Mouse (Mus musculus) C2C12 (cell line): ENCODE results near the gene Bhlha9.

Experiments used
- CEBPB ChIP-seq: IDR thresholded peaks from one replicate; pipeline ENCODE4 v1.6.1; 2011; ENCODE audit warnings: low read depth, mild to moderate bottlenecking, control low read depth, moderate library complexity
- CTCF ChIP-seq: IDR thresholded peaks from one replicate; pipeline ENCODE4 v1.5.1; 2011; ENCODE audit not compliant: control insufficient read depth, insufficient read depth, insufficient read length
- MAX ChIP-seq: IDR thresholded peaks from one replicate; pipeline ENCODE4 v1.6.1; 2011; ENCODE audit warnings: mild to moderate bottlenecking, control low read depth
- MYOD1 ChIP-seq: IDR thresholded peaks from one replicate; pipeline ENCODE4 v1.6.1; 2011; ENCODE audit warnings: low read depth; ENCODE audit not compliant: control insufficient read depth, insufficient read length
- MYOG ChIP-seq: IDR thresholded peaks from one replicate; pipeline ENCODE4 v1.6.1; 2011; ENCODE audit not compliant: control insufficient read depth, insufficient read length; ENCODE audit errors: extremely low read depth
- USF1 ChIP-seq: IDR thresholded peaks from one replicate; pipeline ENCODE4 v1.6.1; 2011; ENCODE audit warnings: low read depth, mild to moderate bottlenecking, control low read depth, moderate library complexity

GRCm38 (mm10) chr11:76650862-76651560, 21.3 kb upstream of the Bhlha9 start:
- no peak for TF ChIP-seq CTCF
- no peak for TF ChIP-seq MAX
- no peak for TF ChIP-seq CEBPB
- peak; percentile 54 for TF ChIP-seq USF1
- no peak for TF ChIP-seq MYOD1
- TF ChIP-seq MYOG = no peak
